Mouse (Mus musculus): ENCODE data around the gene Mocs3.

GRCm38 (mm10) chr2:168200014-168200691, 30.3 kb upstream of the Mocs3 start:
- TF ChIP-seq CTCF (IDR thresholded peaks at IDR 0.05 in 2 of 3, conservative IDR thresholded peaks at IDR 0.05 in 1 of 3; ENCODE audit: control insufficient read depth in 1 of 3, insufficient read depth in 1 of 3, low read depth in 2 of 3, low read length in 3 of 3, poor library complexity in 1 of 3, severe bottlenecking in 1 of 3): no peak
- no peak for TF ChIP-seq E2F4 (IDR thresholded peaks at IDR 0.05; ENCODE audit: borderline replicate concordance, low read depth, low read length)
- no peak for TF ChIP-seq ZC3H11A (IDR thresholded peaks at IDR 0.05; ENCODE audit: low read depth, low read length)
- TF ChIP-seq USF1 (IDR thresholded peaks at IDR 0.05; ENCODE audit: low read depth, low read length): no peak
- no peak for TF ChIP-seq MAX (IDR thresholded peaks at IDR 0.05; ENCODE audit: low read length)
- no peak for TF ChIP-seq USF2 (IDR thresholded peaks at IDR 0.05; ENCODE audit: borderline replicate concordance in 1 of 2, insufficient read depth in 1 of 2, low read depth in 1 of 2, low read length in 2 of 2)
- no peak for TF ChIP-seq ZKSCAN1 (IDR thresholded peaks at IDR 0.05; ENCODE audit: low read depth, low read length)
- TF ChIP-seq JUND (IDR thresholded peaks at IDR 0.05; ENCODE audit: low read depth, low read length): no peak
